Mouse (Mus musculus): ENCODE measurements at regions not wholly inside any gene's neighbourhood (a gene's known extent, or its start where the extent isn't known, plus 50 kb on each side); places are given as distances from the start of the nearest gene placed in this dataset.

DNA sequence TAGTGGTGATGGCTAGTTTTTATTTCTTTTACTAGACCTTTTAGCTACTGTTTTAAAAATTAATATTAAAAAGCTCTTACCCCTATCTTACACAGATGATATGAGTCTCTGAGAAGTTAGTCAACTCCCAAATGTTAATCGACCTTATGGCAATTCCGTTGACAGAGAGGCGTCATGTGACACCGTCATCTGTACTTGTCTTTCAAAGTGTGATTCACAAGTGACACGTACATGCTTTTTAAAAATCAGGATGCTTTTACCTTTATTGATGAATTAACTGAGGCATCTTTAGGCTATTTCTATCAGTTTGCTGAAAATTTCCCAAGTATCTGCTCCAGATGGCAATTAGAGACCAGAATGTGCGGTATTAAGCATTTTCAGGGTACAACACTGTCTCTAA lies 573.9 kb downstream of the Gm19410 start:
- 92% methylated on average over 6 of the region's 6 CpGs for WGBS
- TF ChIP-seq CTCF (IDR thresholded peaks at IDR 0.05; ENCODE audit: low read depth), result no peak
- no peak for DNase-seq (ENCODE audit: low spot score)
- H3K36me3 ChIP-seq (ENCODE audit: insufficient read depth, low read length), result no peaks in the 10 kb centered on the region
- no peaks in the 10 kb centered on the region for H3K4me1 ChIP-seq (ENCODE audit: insufficient read depth, low read length)
- no peak overlapping the region for H3K27ac ChIP-seq
- no peaks in the 10 kb centered on the region for H3K27me3 ChIP-seq (ENCODE audit: insufficient read depth, low read length)
- no peak overlapping the region for H3K4me3 ChIP-seq (ENCODE audit: low read length)
- ATAC-seq, result no peak
- H3K9ac ChIP-seq (replicated peaks; ENCODE audit: low read length), result no peak overlapping the region
- no peak overlapping the region for H3K4me2 ChIP-seq (ENCODE audit: low read depth, low read length)
- no peaks in the 10 kb centered on the region for H3K9me3 ChIP-seq (ENCODE audit: low read length)

- H3K4me3 ChIP-seq (ENCODE audit: low read length), result no peak overlapping the region
- no peaks in the 10 kb centered on the region for H3K9me3 ChIP-seq (ENCODE audit: low read length)
- TF ChIP-seq CTCF (IDR thresholded peaks at IDR 0.05; ENCODE audit: low read depth), result peak; percentile 35
- H3K4me2 ChIP-seq (ENCODE audit: low read depth, low read length), result no peak overlapping the region
- WGBS, result 55% methylated on average over 3 of the region's 3 CpGs
- no peak overlapping the region for H3K27ac ChIP-seq
- no peaks in the 10 kb centered on the region for H3K27me3 ChIP-seq (ENCODE audit: insufficient read depth, low read length)
- peak; percentile 81 for DNase-seq (ENCODE audit: low spot score)
- no peak overlapping the region for H3K9ac ChIP-seq (replicated peaks; ENCODE audit: low read length)
- peak; percentile 87 for ATAC-seq
- no peaks in the 10 kb centered on the region for H3K4me1 ChIP-seq (ENCODE audit: insufficient read depth, low read length)
- H3K36me3 ChIP-seq (ENCODE audit: insufficient read depth, low read length), result no peaks in the 10 kb centered on the region
Measured at GRCm38 (mm10) chr8:36340454-36340853, 574.9 kb downstream of the Gm19410 start.

DNA sequence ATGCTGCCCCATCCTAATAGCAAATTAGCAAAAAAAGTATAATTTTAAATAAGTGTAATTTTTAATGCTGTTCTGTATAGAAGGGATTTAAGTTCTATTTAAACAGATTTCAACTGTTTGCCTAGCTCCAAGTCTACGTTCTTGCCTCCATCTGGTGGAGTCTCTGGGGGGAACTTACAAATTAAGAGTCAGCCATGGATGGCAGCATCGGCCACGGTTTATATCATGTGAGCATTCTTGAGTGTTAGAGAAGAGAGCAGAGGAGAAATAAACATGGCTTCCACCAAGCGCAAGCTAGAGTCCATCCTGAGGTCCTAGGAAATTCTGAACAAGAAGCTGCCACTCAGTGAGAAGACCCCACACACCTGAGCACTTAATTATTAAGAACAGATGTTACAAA lies 576.4 kb downstream of the Gm19410 start:
- ATAC-seq (peak; percentile 43; the same call in 1 of the 2 replicates), DNase-seq (ENCODE audit: low spot score) (peak; percentile 77)
- Histone ChIP-seq H3K9ac (replicated peaks; ENCODE audit: low read length) (no peak overlapping the region), H3K27me3 (ENCODE audit: insufficient read depth, low read length) (no peaks in the 10 kb centered on the region), H3K4me3 (ENCODE audit: low read length) (no peak overlapping the region), H3K4me1 (ENCODE audit: insufficient read depth, low read length) (no peaks in the 10 kb centered on the region), H3K4me2 (ENCODE audit: low read depth, low read length) (no peak overlapping the region), H3K36me3 (ENCODE audit: insufficient read depth, low read length) (no peaks in the 10 kb centered on the region), H3K9me3 (ENCODE audit: low read length) (no peaks in the 10 kb centered on the region), H3K27ac (peak overlapping the region; percentile 36; the same call in 1 of the 2 replicates)
- 42% methylated on average over 4 of the region's 4 CpGs for WGBS
- no peak for TF ChIP-seq CTCF (IDR thresholded peaks at IDR 0.05; ENCODE audit: low read depth)

DNA sequence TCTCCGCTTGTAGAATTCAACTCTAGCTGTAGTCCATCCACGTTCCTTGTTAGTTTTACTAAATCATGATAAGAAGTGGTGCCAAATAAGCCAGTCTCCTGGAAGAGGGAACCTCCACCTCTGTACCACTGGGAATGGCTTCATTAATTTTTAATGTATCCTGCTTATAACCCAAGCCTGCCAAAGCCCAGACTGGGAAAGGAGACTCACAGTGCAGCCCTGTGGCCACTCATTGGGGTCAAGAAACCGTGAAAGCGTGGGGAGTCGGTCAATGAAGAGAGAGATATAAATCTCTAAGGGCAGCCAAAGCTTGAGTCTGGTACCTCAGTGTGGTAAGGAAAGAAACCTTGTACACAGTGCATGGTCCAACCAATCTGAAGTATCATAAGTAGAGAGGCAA lies 577.1 kb downstream of the Gm19410 start:
- Histone ChIP-seq H3K9me3 (ENCODE audit: low read length) (no peaks in the 10 kb centered on the region), H3K36me3 (ENCODE audit: insufficient read depth, low read length) (no peaks in the 10 kb centered on the region), H3K4me3 (ENCODE audit: low read length) (no peak overlapping the region), H3K4me1 (ENCODE audit: insufficient read depth, low read length) (no peaks in the 10 kb centered on the region), H3K27ac (no peak overlapping the region; the same call in 1 of the 2 replicates), H3K9ac (replicated peaks; ENCODE audit: low read length) (no peak overlapping the region), H3K27me3 (ENCODE audit: insufficient read depth, low read length) (no peaks in the 10 kb centered on the region), H3K4me2 (ENCODE audit: low read depth, low read length) (no peak overlapping the region)
- 69% methylated on average over 5 of the region's 5 CpGs for WGBS
- no peak for DNase-seq (ENCODE audit: low spot score)
- TF ChIP-seq CTCF (IDR thresholded peaks at IDR 0.05; ENCODE audit: low read depth), result no peak
- no peak for ATAC-seq

GRCm38 (mm10) chr8:36346682-36347324 lies 581.2 kb downstream of the Gm19410 start:
- peak; percentile 90 for DNase-seq (ENCODE audit: low spot score)
- TF ChIP-seq CTCF (IDR thresholded peaks at IDR 0.05; ENCODE audit: low read depth), result peak; percentile 99
- ATAC-seq, result peak; percentile 85
- Histone ChIP-seq H3K4me1 (ENCODE audit: insufficient read depth, low read length) (no peaks in the 10 kb centered on the region), H3K27me3 (ENCODE audit: insufficient read depth, low read length) (no peaks in the 10 kb centered on the region), H3K9ac (replicated peaks; ENCODE audit: low read length) (no peak overlapping the region), H3K4me2 (ENCODE audit: low read depth, low read length) (no peak overlapping the region), H3K27ac (no peak overlapping the region), H3K9me3 (ENCODE audit: low read length) (no peaks in the 10 kb centered on the region), H3K36me3 (ENCODE audit: insufficient read depth, low read length) (no peaks in the 10 kb centered on the region), H3K4me3 (ENCODE audit: low read length) (no peak overlapping the region)
- 51% methylated on average over 7 of the region's 7 CpGs for WGBS

- H3K4me3 ChIP-seq (ENCODE audit: low read length), result no peak overlapping the region
- no peak for TF ChIP-seq CTCF (IDR thresholded peaks at IDR 0.05; ENCODE audit: low read depth)
- WGBS, result 92% methylated on average over 1 of the region's 1 CpGs
- H3K27me3 ChIP-seq (ENCODE audit: insufficient read depth, low read length), result no peaks in the 10 kb centered on the region
- no peak overlapping the region for H3K4me2 ChIP-seq (ENCODE audit: low read depth, low read length)
- no peaks in the 10 kb centered on the region for H3K36me3 ChIP-seq (ENCODE audit: insufficient read depth, low read length)
- ATAC-seq (no peak), DNase-seq (ENCODE audit: low spot score) (no peak)
- no peaks in the 10 kb centered on the region for H3K4me1 ChIP-seq (ENCODE audit: insufficient read depth, low read length)
- no peak overlapping the region for H3K9ac ChIP-seq (replicated peaks; ENCODE audit: low read length)
- H3K27ac ChIP-seq, result no peak overlapping the region
- no peaks in the 10 kb centered on the region for H3K9me3 ChIP-seq (ENCODE audit: low read length)
Measured at GRCm38 (mm10) chr8:36348067-36348466, 582.5 kb downstream of the Gm19410 start.

DNA sequence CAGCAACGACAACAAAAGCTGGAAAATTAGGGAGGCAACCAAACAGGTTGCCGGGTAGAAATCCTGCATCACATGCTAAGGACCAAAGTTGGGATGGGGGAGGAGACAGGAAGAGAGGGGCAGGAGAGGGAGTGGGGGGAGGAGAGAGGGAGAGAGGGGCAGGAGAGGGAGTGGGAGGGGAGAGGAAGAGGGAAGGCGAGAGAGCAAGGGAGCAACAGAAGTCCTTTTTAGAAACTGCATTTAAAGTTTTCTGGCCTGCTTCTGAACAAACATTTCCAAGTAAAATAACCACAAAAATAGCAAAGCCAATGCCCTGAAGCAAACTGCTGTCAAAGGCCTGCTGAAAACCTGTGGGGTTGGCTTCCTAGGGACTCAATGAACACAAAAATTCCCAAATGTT lies 589.3 kb downstream of the Gm19410 start:
- ATAC-seq (no peak), DNase-seq (ENCODE audit: low spot score) (no peak)
- H3K27me3 ChIP-seq (ENCODE audit: insufficient read depth, low read length), result no peaks in the 10 kb centered on the region
- H3K4me1 ChIP-seq (ENCODE audit: insufficient read depth, low read length), result no peaks in the 10 kb centered on the region
- H3K4me2 ChIP-seq (ENCODE audit: low read depth, low read length), result no peak overlapping the region
- no peak for TF ChIP-seq CTCF (IDR thresholded peaks at IDR 0.05; ENCODE audit: low read depth)
- H3K4me3 ChIP-seq (ENCODE audit: low read length), result no peak overlapping the region
- no peaks in the 10 kb centered on the region for H3K9me3 ChIP-seq (ENCODE audit: low read length)
- no peak overlapping the region for H3K27ac ChIP-seq
- 33% methylated on average over 3 of the region's 3 CpGs for WGBS
- no peaks in the 10 kb centered on the region for H3K36me3 ChIP-seq (ENCODE audit: insufficient read depth, low read length)
- H3K9ac ChIP-seq (replicated peaks; ENCODE audit: low read length), result no peak overlapping the region
